8 mouse cellular contexts compared by ENCODE assay signal in the genomic region with DNA sequence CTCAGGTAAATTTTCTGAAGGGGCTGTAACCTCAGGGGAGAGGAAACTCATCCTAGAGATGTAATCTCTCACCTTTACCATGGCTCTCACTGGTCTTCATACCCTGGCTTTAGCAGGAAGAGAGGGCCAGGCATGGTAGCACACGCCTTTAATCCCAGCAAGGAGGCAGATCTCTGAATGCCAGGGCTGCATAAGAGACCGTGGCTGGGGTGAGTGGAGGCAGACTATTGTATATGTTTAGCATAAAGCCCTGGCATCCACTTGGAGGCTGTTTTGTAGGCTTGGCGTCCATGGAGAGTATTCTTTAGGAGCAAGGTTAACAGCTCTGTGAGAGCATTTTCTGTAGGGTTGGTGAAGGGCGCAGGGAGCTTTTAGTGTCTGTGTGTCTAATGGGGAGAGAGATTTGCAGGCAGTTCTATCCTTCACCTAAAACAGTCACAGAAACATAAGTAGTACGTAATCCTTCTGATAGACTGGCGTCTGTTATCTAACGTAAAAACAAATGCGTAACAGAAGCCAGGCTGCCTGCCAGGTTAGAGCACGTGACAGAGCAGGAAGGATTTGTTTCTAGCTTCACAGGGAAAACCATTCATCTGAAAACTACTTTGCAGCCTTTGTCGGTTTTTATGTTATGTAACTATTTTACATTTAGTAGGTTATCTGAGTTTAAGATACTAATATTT. TPM values are rescaled to one million over a fixed set of nuclear protein-coding genes. Genes with fewer than 3 reads are reported as not detected.
DNase-seq lines count a peak whose midpoint lies in the region; ATAC-seq and TF ChIP-seq lines count a peak whose summit lies in the region.

No protein-coding gene starts in this region.

- no peak overlapping the region for H3K4me3 ChIP-seq in kidney, postnatal 0 days (replicated peaks; ENCODE audit: low read depth, low read length)
- H3K4me3 ChIP-seq in lung, adult 2 months (replicated peaks; ENCODE audit: extremely low read depth, low read depth, low read length) = no peak overlapping the region

- H3K27ac ChIP-seq in kidney, postnatal 0 days = no peak overlapping the region

- WGBS in kidney, postnatal 0 days = 53% methylated on average over 10 of the region's 10 CpGs
- WGBS in lung, adult 2 months = 39% methylated on average over 10 of the region's 10 CpGs

- no peak overlapping the region for H3K4me2 ChIP-seq in kidney, postnatal 0 days (ENCODE audit: low read length)

- no peaks in the 10 kb centered on the region for H3K27me3 ChIP-seq in kidney, postnatal 0 days (ENCODE audit: insufficient read depth, low read length)

- H3K9me3 ChIP-seq in kidney, postnatal 0 days (replicated peaks; ENCODE audit: low read length) = no peaks in the 10 kb centered on the region

- no peak overlapping the region for H3K9ac ChIP-seq in kidney, postnatal 0 days (ENCODE audit: low read depth, low read length)

- H3K36me3 ChIP-seq in kidney, postnatal 0 days (ENCODE audit: insufficient read depth, low read length) = peaks cover 5% of the 10 kb centered on the region; the same call in 1 of the 2 replicates

- TF ChIP-seq POLR2A in lung, adult 2 months (IDR thresholded peaks at IDR 0.05; ENCODE audit: borderline replicate concordance, extremely low read depth, low read depth, low read length) = no peak

- peak; percentile 88 to 93 for DNase-seq in adrenal gland, adult (ENCODE audit: inconsistent age in 2 of 2, low spot score in 1 of 2)
- DNase-seq in adrenal gland, postnatal 4 days (ENCODE audit: low spot score in 2 of 2) = no peak
- peak; percentile 41 to 48 for DNase-seq in adrenal gland, adult 18-20 months (ENCODE audit: low spot score in 2 of 2)
- DNase-seq in frontal cortex, postnatal 14 days (ENCODE audit: low spot score in 2 of 2) = peak; percentile 46 to 47
- DNase-seq in kidney, postnatal 0 days (ENCODE audit: low spot score) = peak; percentile 29
- DNase-seq in lung, adult 2 months = peak; percentile 36
- DNase-seq in neural tube, embryonic 10.5 days (ENCODE audit: extremely low spot score, low spot score) = no peak
- DNase-seq in gastrocnemius, postnatal 25 days = no peak

- H3K4me1 ChIP-seq in kidney, postnatal 0 days (replicated peaks; ENCODE audit: insufficient read depth, low read length) = no peaks in the 10 kb centered on the region
- no peaks in the 10 kb centered on the region; the same call in 1 of the 2 replicates for H3K4me1 ChIP-seq in lung, adult 2 months (ENCODE audit: control insufficient read depth, insufficient read depth, low read length)

- no peak for TF ChIP-seq CTCF in kidney, postnatal 0 days (IDR thresholded peaks at IDR 0.05; ENCODE audit: low read depth)
- no peak for TF ChIP-seq CTCF in lung, adult 2 months (IDR thresholded peaks at IDR 0.05; ENCODE audit: insufficient read depth, low read length)

- ATAC-seq in kidney, postnatal 0 days (replicated peaks; ENCODE audit: low FRiP score, low read depth) = 0 out of 2 replicates have a peak, but pooled peaks have one; percentile 43

RNA-seq across cellular contexts. Expression of a gene that starts 40.3 kb away (rescaled TPM):
- 10 to 100 TPM; 19.5 to 19.8 TPM for total RNA-seq in adrenal gland, postnatal 4 days (2021)
- total RNA-seq in adrenal gland, adult 18-20 months (2021) = 1 to 10 TPM; 7.6 to 7.8 TPM
- 11.3 and 13.2 TPM in 2 replicates for polyA plus RNA-seq in kidney, postnatal 0 days (2015; fragmentation: Nextera tagmentation; extraction: Ambion mirVana)
- 2.5 and 4.1 TPM in 2 replicates for polyA plus RNA-seq in lung, adult 2 months (2012; rRNA removed)
- total RNA-seq in gastrocnemius, postnatal 25 days (2021) = 1 to 10 TPM; 3.9 to 4.1 TPM

Comparison
In these comparisons a context has a peak if more than half of its experiments do, and no peak if none do; other contexts are left out.
1. DNase-seq: peak in adrenal gland, adult (2 of 2), adrenal gland, adult 18-20 months (2 of 2), frontal cortex, postnatal 14 days (2 of 2), kidney, postnatal 0 days (single experiment) and lung, adult 2 months (single experiment); none in adrenal gland, postnatal 4 days (0 of 2), neural tube, embryonic 10.5 days (single experiment) and gastrocnemius, postnatal 25 days (single experiment).